Mouse (Mus musculus) megakaryocyte, embryonic 14.5 days (primary cell): Measurements from ENCODE around the gene Map4. TPM values are rescaled to one million over a fixed set of nuclear protein-coding genes. Genes with fewer than 3 reads are reported as not detected.
"Not testable (repeated sequence)": the region's sequence is repeated elsewhere in the genome, so short reads cannot be mapped to it uniquely, and the experiment has no call there.

ENCODE experiments used
- H3K27me3 ChIP-seq: replicated peaks from 2 replicates; pipeline ENCODE3; 2012; ENCODE audit warnings: inconsistent platforms
- H3K36me3 ChIP-seq: replicated peaks from 2 replicates; pipeline ENCODE3; 2012; ENCODE audit warnings: low read length, inconsistent platforms, mixed read lengths
- H3K4me1 ChIP-seq: 2 replicates; pipeline ENCODE4 v1.6.1; 2012; ENCODE audit warnings: inconsistent platforms
- H3K4me3 ChIP-seq: replicated peaks from 2 replicates; pipeline ENCODE3; 2012; ENCODE audit warnings: moderate library complexity, mild to moderate bottlenecking, inconsistent platforms
- H3K9me3 ChIP-seq: 2 replicates; pipeline ENCODE4 v1.6.1; 2012; ENCODE audit warnings: inconsistent platforms
- FLI1 ChIP-seq: IDR thresholded peaks from 2 replicates; pipeline ENCODE4 v1.6.1; 2012; ENCODE audit warnings: low read length, inconsistent platforms, mixed read lengths
- GATA1 ChIP-seq: IDR thresholded peaks from 3 replicates; pipeline ENCODE4 v1.6.1; 2012; ENCODE audit warnings: mixed read lengths, low read length, inconsistent platforms, borderline replicate concordance
- polyA plus RNA-seq: library from polyadenylated mRNA; stranded (reverse); fragments of >175 nt; gene quantifications from 2 replicates; pipeline ENCODE4 v1.2.3, GENCODE M21; 2012; ENCODE audit warnings: low replicate concordance; ENCODE audit not compliant: insufficient read depth

Gene Map4
- polyA plus RNA-seq, 1 experiment = 13.9 TPM

GRCm38 (mm10) chr9:110117779-110118139 lies 186.5 kb downstream of the Map4 start, which contains the start of gene Dhx30:
Dhx30 (minus strand) TSS chr9:110117830.
- TF ChIP-seq FLI1 = no peak
- H3K4me3 ChIP-seq = peak within 1 kb of the TSS; percentile 100
- no peaks in the 10 kb centered on the region for H3K9me3 ChIP-seq
- H3K27me3 ChIP-seq = no peaks in the 10 kb centered on the region
- H3K36me3 ChIP-seq = peaks cover 32% of the 10 kb centered on the region
- H3K4me1 ChIP-seq = peaks cover 27% of the 10 kb centered on the region

DNA sequence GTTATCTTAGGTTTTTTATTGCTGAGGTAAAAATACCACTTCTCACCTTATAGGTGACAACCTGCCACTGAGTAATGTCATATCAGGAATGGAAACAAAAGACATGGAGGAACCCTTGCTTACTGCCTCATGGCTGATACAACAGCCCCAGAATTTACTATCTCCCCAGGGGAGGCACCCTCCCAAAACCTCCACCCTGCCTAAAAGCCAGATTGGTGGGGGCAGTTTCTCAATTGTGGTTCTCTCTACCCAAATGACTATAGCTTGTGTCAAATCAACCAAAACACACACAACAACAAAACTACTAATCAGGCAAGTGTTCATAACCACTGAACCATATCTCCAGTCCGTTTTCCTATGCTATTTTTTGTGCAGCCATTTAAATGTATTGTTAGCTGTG lies 187.0 kb downstream of the Map4 start:
- peaks cover 27% of the 10 kb centered on the region for H3K36me3 ChIP-seq
- H3K27me3 ChIP-seq = no peaks in the 10 kb centered on the region
- no peak for TF ChIP-seq GATA1
- no peak for TF ChIP-seq FLI1
- H3K4me1 ChIP-seq = peaks cover 27% of the 10 kb centered on the region
- no peaks in the 10 kb centered on the region for H3K9me3 ChIP-seq
- peak overlapping the region; percentile 100 for H3K4me3 ChIP-seq

DNA sequence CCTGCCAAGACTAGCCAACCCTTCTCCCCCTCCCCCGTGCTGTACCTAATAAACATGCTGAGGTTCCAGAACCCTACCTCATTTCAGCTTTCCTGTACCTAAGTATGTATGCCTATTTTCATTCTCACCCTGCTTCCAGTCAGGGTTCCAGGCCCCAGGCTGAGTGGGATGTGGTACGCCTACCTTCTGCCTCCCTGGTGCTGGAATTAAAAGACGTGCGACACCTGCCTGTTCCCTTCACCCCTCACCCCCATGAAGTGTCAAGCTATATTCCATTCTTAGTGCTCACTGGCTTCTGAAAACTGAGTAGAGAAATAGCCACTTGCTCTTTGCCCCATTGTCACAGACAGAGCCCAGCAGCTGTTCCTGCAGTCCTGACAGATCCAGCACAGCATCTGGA lies 190.2 kb downstream of the Map4 start:
- TF ChIP-seq GATA1 (no peak), FLI1 (no peak)
- no peaks in the 10 kb centered on the region for H3K9me3 ChIP-seq
- H3K36me3 ChIP-seq = peaks cover 5% of the 10 kb centered on the region
- H3K4me1 ChIP-seq = peaks cover 24% of the 10 kb centered on the region
- no peak overlapping the region for H3K4me3 ChIP-seq
- no peaks in the 10 kb centered on the region for H3K27me3 ChIP-seq

DNA sequence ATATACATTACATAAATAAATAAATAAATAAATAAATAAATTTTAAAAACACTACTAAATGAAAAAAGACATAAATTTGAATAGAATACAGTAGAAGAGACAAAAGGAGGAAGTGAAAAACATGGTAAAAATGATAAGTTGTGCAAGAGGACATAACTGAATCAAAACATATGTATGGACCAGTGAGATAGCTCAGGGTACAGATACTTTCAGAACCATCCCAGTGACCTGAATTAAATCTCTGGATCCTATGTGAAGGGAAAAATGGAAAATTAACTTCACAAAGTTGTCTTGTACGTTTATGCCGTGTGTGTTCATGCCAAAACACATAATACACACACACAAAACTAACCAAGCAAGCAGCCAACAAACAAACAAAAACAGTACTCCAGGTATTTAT lies 192.1 kb downstream of the Map4 start:
- H3K27me3 ChIP-seq = no peaks in the 10 kb centered on the region
- H3K9me3 ChIP-seq = no peaks in the 10 kb centered on the region
- H3K36me3 ChIP-seq = peaks cover 5% of the 10 kb centered on the region
- no peak overlapping the region for H3K4me3 ChIP-seq
- TF ChIP-seq FLI1 = no peak
- no peak for TF ChIP-seq GATA1
- H3K4me1 ChIP-seq = peaks cover 14% of the 10 kb centered on the region

DNA sequence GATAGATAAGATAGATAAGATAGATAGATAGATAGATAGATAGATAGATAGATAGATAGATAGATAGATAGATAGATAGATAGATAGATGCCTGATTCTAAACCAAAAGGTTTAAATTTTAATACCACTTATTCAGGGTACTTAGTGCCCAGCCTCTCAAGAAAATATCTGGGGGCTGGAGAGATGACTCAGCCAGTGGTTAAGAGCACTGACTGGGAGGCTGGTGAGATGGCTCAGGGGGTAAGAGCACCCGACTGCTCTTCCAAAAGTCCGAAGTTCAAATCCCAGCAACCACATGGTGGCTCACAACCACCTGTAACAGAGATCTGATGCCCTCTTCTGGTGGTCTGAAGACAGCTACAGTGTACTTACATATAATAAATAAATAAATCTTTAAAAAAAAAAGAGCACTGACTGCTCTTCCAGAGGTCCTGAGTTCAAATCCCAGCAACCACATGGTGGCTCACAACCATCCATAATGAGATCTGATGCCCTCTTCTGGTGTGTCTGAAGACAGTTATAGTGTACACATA lies 192.8 kb downstream of the Map4 start:
- not testable (repeated sequence) for H3K9me3 ChIP-seq, H3K4me3 ChIP-seq, H3K27me3 ChIP-seq, H3K4me1 ChIP-seq, H3K36me3 ChIP-seq

DNA sequence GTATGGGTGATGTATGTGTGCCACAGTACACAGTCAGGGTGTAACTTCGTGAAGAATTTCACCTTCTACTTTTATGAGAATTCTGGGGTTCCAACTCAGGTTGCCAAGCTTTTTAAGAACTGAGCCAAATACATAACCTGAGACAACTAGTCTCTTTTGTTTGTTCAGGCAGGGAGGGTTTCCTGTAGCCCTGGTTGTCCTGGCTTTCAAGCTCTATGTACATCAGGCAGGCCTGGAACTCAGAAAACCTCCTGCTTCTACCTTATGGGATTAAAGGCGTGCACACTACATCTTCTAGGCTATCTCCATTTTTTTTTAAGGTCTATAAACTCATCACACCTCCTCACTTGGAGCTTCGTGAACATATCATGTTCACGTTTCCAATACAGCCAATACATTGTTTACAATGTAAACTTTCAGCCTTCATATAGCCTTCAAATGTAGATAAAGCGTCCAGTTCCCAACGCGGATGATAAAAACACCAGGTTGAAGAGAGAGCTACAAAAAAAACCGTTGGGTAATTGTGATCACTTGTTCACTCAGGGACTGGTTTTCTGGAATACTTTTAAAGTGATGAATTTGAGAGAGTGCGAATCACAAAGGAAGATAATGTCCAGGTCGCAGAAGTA lies 199.8 kb downstream of the Map4 start:
- H3K4me3 ChIP-seq = peak overlapping the region; percentile 97
- TF ChIP-seq GATA1 (no peak), FLI1 (no peak)

GRCm38 (mm10) chr9:110131525-110132197 lies 200.4 kb downstream of the Map4 start:
- peaks cover 47% of the 10 kb centered on the region for H3K4me1 ChIP-seq
- H3K4me3 ChIP-seq = peak overlapping the region; percentile 97
- no peaks in the 10 kb centered on the region for H3K9me3 ChIP-seq
- peaks cover 28% of the 10 kb centered on the region for H3K36me3 ChIP-seq
- TF ChIP-seq FLI1 = no peak
- no peak for TF ChIP-seq GATA1
- no peaks in the 10 kb centered on the region for H3K27me3 ChIP-seq

More for the DNA sequence above, 199.8 kb downstream of the Map4 start:
- no peaks in the 10 kb centered on the region for H3K27me3 ChIP-seq
- H3K4me1 ChIP-seq = peaks cover 40% of the 10 kb centered on the region
- peaks cover 21% of the 10 kb centered on the region for H3K36me3 ChIP-seq
- H3K9me3 ChIP-seq = no peaks in the 10 kb centered on the region

DNA sequence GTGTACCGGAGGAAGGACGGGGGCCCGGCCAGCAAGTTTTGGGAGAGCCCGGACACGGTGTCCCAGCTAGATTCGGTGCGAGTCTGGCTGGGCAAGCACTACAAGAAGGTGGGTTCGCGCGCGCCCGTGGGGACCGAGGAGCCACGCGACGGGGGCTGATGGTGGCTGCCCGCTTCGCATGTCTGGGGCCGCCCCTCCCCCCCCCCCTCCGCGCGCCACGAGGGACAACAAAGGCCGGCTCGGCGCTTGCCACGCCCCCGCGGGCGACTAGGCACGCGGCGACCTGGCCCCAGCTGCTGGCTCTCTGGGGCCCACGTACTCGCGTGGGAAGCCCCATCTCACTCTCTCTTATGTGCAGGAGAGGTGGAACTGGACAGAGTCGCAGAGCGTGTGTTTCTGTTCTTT lies 200.9 kb downstream of the Map4 start:
- peak overlapping the region; percentile 97 for H3K4me3 ChIP-seq
- TF ChIP-seq GATA1 (no peak), FLI1 (no peak)
- no peaks in the 10 kb centered on the region for H3K9me3 ChIP-seq
- H3K4me1 ChIP-seq = peaks cover 51% of the 10 kb centered on the region
- H3K27me3 ChIP-seq = no peaks in the 10 kb centered on the region
- peaks cover 32% of the 10 kb centered on the region for H3K36me3 ChIP-seq

- TF ChIP-seq GATA1 (no peak), FLI1 (no peak)
- Histone ChIP-seq H3K36me3 (peaks cover 37% of the 10 kb centered on the region), H3K27me3 (no peaks in the 10 kb centered on the region), H3K4me3 (peak overlapping the region; percentile 97), H3K9me3 (no peaks in the 10 kb centered on the region), H3K4me1 (peaks cover 56% of the 10 kb centered on the region)
Observed at GRCm38 (mm10) chr9:110132921-110133320, 201.7 kb downstream of the Map4 start.

Other genes starting within 250 kb of the Map4 start
- not detected in 2 replicates for gene Fbxw18, start 228.8 kb upstream of the Map4 start, polyA plus RNA-seq
- gene Fbxw26, start 185.4 kb upstream of the Map4 start, polyA plus RNA-seq = not detected in 2 replicates
- not detected in 2 replicates for gene Fbxw27, start 140.8 kb upstream of the Map4 start, polyA plus RNA-seq
- not detected in 2 replicates for gene Spink8, start 119.2 kb upstream of the Map4 start, polyA plus RNA-seq
- 6.4 and 9.2 TPM in 2 replicates for gene Nme6, start 98.7 kb upstream of the Map4 start, polyA plus RNA-seq
- 9.6 TPM in 1 of 2 replicates, not detected in the other for gene Camp, start 81.8 kb upstream of the Map4 start, polyA plus RNA-seq
- 13.7 and 15.0 TPM in 2 replicates for gene Cdc25a, start 55.9 kb upstream of the Map4 start, polyA plus RNA-seq
- gene Smarcc1, start 186.2 kb downstream of the Map4 start, polyA plus RNA-seq = 25.1 and 89.2 TPM in 2 replicates
- 8.9 and 15.5 TPM in 2 replicates for gene Dhx30, start 186.4 kb downstream of the Map4 start, polyA plus RNA-seq